Mouse (Mus musculus): ENCODE measurements around the gene Etnk2. TPM values are rescaled to one million over a fixed set of nuclear protein-coding genes. Genes with fewer than 3 reads are reported as not detected.
A peak's percentile ranks its signal among the peaks of the same experiment; 100 is the strongest.

Gene Etnk2
- polyA plus RNA-seq, 1 experiment from 2014 or later, result 1.3 TPM

- Histone ChIP-seq H3K27ac (no peak overlapping the region), H3K36me3 (no peaks in the 10 kb centered on the region)
Measured at GRCm38 (mm10) chr1:133417539-133417938, 54.2 kb downstream of the Etnk2 start.

GRCm38 (mm10) chr1:133418164-133418800, 54.9 kb downstream of the Etnk2 start:
- no peak for ATAC-seq (ENCODE audit: insufficient number of reproducible peaks, insufficient read depth, low FRiP score, low TSS enrichment, low read depth)
- Histone ChIP-seq H3K4me3 (replicated peaks) (peak overlapping the region; percentile 30), H3K9ac (replicated peaks) (peak overlapping the region; percentile 54; the same call in 1 of the 2 replicates), H3K4me2 (peak overlapping the region; percentile 61), H3K27me3 (peaks cover 21% of the 10 kb centered on the region), H3K9me3 (no peaks in the 10 kb centered on the region), H3K4me1 (replicated peaks) (peaks cover 52% of the 10 kb centered on the region), H3K27ac (no peak overlapping the region), H3K36me3 (no peaks in the 10 kb centered on the region)
- WGBS, result 10% methylated on average over 28 of the region's 28 CpGs

More at GRCm38 (mm10) chr1:133417539-133417938, 54.2 kb downstream of the Etnk2 start:
- 85% methylated on average over 1 of the region's 1 CpGs for WGBS
- ATAC-seq (ENCODE audit: insufficient number of reproducible peaks, insufficient read depth, low FRiP score, low TSS enrichment, low read depth), result no peak
- H3K4me1 ChIP-seq (replicated peaks), result peaks cover 50% of the 10 kb centered on the region
- H3K4me2 ChIP-seq, result no peak overlapping the region
- no peak overlapping the region for H3K4me3 ChIP-seq (replicated peaks)
- H3K9me3 ChIP-seq, result no peaks in the 10 kb centered on the region
- H3K9ac ChIP-seq (replicated peaks), result no peak overlapping the region
- H3K27me3 ChIP-seq, result peaks cover 21% of the 10 kb centered on the region

GRCm38 (mm10) chr1:133419178-133419834, 55.9 kb downstream of the Etnk2 start:
- no peak overlapping the region for H3K4me3 ChIP-seq (replicated peaks)
- H3K27ac ChIP-seq, result no peak overlapping the region
- no peak overlapping the region for H3K4me2 ChIP-seq
- no peaks in the 10 kb centered on the region for H3K36me3 ChIP-seq
- no peak for ATAC-seq (ENCODE audit: insufficient number of reproducible peaks, insufficient read depth, low FRiP score, low TSS enrichment, low read depth)
- 78% methylated on average over 3 of the region's 3 CpGs for WGBS
- H3K9ac ChIP-seq (replicated peaks), result no peak overlapping the region
- H3K4me1 ChIP-seq (replicated peaks), result peaks cover 50% of the 10 kb centered on the region
- H3K27me3 ChIP-seq, result peaks cover 21% of the 10 kb centered on the region
- no peaks in the 10 kb centered on the region for H3K9me3 ChIP-seq

GRCm38 (mm10) chr1:133420491-133420890, 57.1 kb downstream of the Etnk2 start:
- H3K4me1 ChIP-seq (replicated peaks), result peaks cover 44% of the 10 kb centered on the region
- no peaks in the 10 kb centered on the region for H3K9me3 ChIP-seq
- 31% methylated on average over 3 of the region's 3 CpGs for WGBS
- no peak overlapping the region for H3K27ac ChIP-seq
- no peak overlapping the region for H3K4me2 ChIP-seq
- peaks cover 21% of the 10 kb centered on the region for H3K27me3 ChIP-seq
- H3K4me3 ChIP-seq (replicated peaks), result no peak overlapping the region
- no peak overlapping the region for H3K9ac ChIP-seq (replicated peaks)
- ATAC-seq (ENCODE audit: insufficient number of reproducible peaks, insufficient read depth, low FRiP score, low TSS enrichment, low read depth), result no peak
- no peaks in the 10 kb centered on the region for H3K36me3 ChIP-seq

- no peak for ATAC-seq (ENCODE audit: insufficient number of reproducible peaks, insufficient read depth, low FRiP score, low TSS enrichment, low read depth)
- H3K27ac ChIP-seq, result no peak overlapping the region
- no peak overlapping the region for H3K9ac ChIP-seq (replicated peaks)
- H3K4me2 ChIP-seq, result no peak overlapping the region
- H3K36me3 ChIP-seq, result no peaks in the 10 kb centered on the region
- H3K9me3 ChIP-seq, result no peaks in the 10 kb centered on the region
- 46% methylated on average over 2 of the region's 2 CpGs for WGBS
- H3K27me3 ChIP-seq, result peaks cover 21% of the 10 kb centered on the region
- H3K4me3 ChIP-seq (replicated peaks), result no peak overlapping the region
- H3K4me1 ChIP-seq (replicated peaks), result peaks cover 44% of the 10 kb centered on the region
Measured at GRCm38 (mm10) chr1:133421061-133421460, 57.7 kb downstream of the Etnk2 start.

- peak overlapping the region; percentile 99 for H3K4me2 ChIP-seq
- H3K27ac ChIP-seq, result no peak overlapping the region
- H3K9ac ChIP-seq (replicated peaks), result peak overlapping the region; percentile 84; the same call in 1 of the 2 replicates
- H3K27me3 ChIP-seq, result peaks cover 21% of the 10 kb centered on the region
- no peaks in the 10 kb centered on the region for H3K9me3 ChIP-seq
- peak overlapping the region; percentile 78 for H3K4me3 ChIP-seq (replicated peaks)
- H3K36me3 ChIP-seq, result no peaks in the 10 kb centered on the region
- no peak for ATAC-seq (ENCODE audit: insufficient number of reproducible peaks, insufficient read depth, low FRiP score, low TSS enrichment, low read depth)
- WGBS, result 45% methylated on average over 16 of the region's 16 CpGs
- peaks cover 44% of the 10 kb centered on the region for H3K4me1 ChIP-seq (replicated peaks)
Measured at GRCm38 (mm10) chr1:133421975-133422570, 58.7 kb downstream of the Etnk2 start.

- 0 out of 2 replicates have a peak, but pooled peaks have one; percentile 16 for ATAC-seq (ENCODE audit: insufficient number of reproducible peaks, insufficient read depth, low FRiP score, low TSS enrichment, low read depth)
Measured at GRCm38 (mm10) chr1:133422615-133423161, 59.3 kb downstream of the Etnk2 start.

GRCm38 (mm10) chr1:133423166-133423542, 59.8 kb downstream of the Etnk2 start:
- 0% methylated on average over 31 of the region's 31 CpGs for WGBS
- Histone ChIP-seq H3K36me3 (no peaks in the 10 kb centered on the region), H3K9ac (replicated peaks) (peak overlapping the region; percentile 84), H3K4me3 (replicated peaks) (peak overlapping the region; percentile 78), H3K27me3 (peaks cover 20% of the 10 kb centered on the region), H3K4me1 (replicated peaks) (peaks cover 33% of the 10 kb centered on the region), H3K27ac (0 out of 2 replicates have a peak overlapping the region, but pooled peaks have one; percentile 88), H3K4me2 (peak overlapping the region; percentile 99), H3K9me3 (no peaks in the 10 kb centered on the region)
- no peak for ATAC-seq (ENCODE audit: insufficient number of reproducible peaks, insufficient read depth, low FRiP score, low TSS enrichment, low read depth)

More at GRCm38 (mm10) chr1:133422615-133423161, 59.3 kb downstream of the Etnk2 start:
- H3K36me3 ChIP-seq, result no peaks in the 10 kb centered on the region
- peaks cover 21% of the 10 kb centered on the region for H3K27me3 ChIP-seq
- under 1% methylated on average over 29 of the region's 29 CpGs for WGBS
- no peaks in the 10 kb centered on the region for H3K9me3 ChIP-seq
- H3K4me1 ChIP-seq (replicated peaks), result peaks cover 38% of the 10 kb centered on the region
- peak overlapping the region; percentile 84 for H3K9ac ChIP-seq (replicated peaks)
- 0 out of 2 replicates have a peak overlapping the region, but pooled peaks have one; percentile 88 for H3K27ac ChIP-seq
- peak overlapping the region; percentile 78 for H3K4me3 ChIP-seq (replicated peaks)
- H3K4me2 ChIP-seq, result peak overlapping the region; percentile 99

GRCm38 (mm10) chr1:133423543-133424480, 60.4 kb downstream of the Etnk2 start, which contains the start of gene Sox13:
TSS of gene Sox13 (minus strand) at chr1:133424377.
- Histone ChIP-seq H3K27ac (peak within 1 kb of the TSS; percentile 88), H3K9me3 (no peaks in the 10 kb centered on the region), H3K9ac (replicated peaks) (peak within 1 kb of the TSS; percentile 84), H3K4me3 (replicated peaks) (peak within 1 kb of the TSS; percentile 78), H3K27me3 (peaks cover 18% of the 10 kb centered on the region), H3K4me2 (peak within 1 kb of the TSS; percentile 99), H3K36me3 (no peaks in the 10 kb centered on the region), H3K4me1 (replicated peaks) (peaks cover 27% of the 10 kb centered on the region)
- WGBS, result under 1% methylated on average over 113 of the region's 128 CpGs
- peak; percentile 70 for ATAC-seq (ENCODE audit: insufficient number of reproducible peaks, insufficient read depth, low FRiP score, low TSS enrichment, low read depth)

- Histone ChIP-seq H3K9me3 (peaks cover 8% of the 10 kb centered on the region; the same call in 1 of the 2 replicates), H3K9ac (replicated peaks) (no peak overlapping the region), H3K4me1 (replicated peaks) (peaks cover 27% of the 10 kb centered on the region), H3K36me3 (no peaks in the 10 kb centered on the region), H3K4me2 (peak overlapping the region; percentile 99), H3K27ac (peak overlapping the region; percentile 88; the same call in 1 of the 2 replicates), H3K27me3 (peaks cover 18% of the 10 kb centered on the region), H3K4me3 (replicated peaks) (peak overlapping the region; percentile 78)
- WGBS, result 59% methylated on average over 4 of the region's 4 CpGs
- ATAC-seq (ENCODE audit: insufficient number of reproducible peaks, insufficient read depth, low FRiP score, low TSS enrichment, low read depth), result no peak
Measured at GRCm38 (mm10) chr1:133424547-133425140, 61.3 kb downstream of the Etnk2 start.

Data from limb, embryonic 12.5 days (tissue).